Mouse (Mus musculus) liver, embryonic 14.5 days (tissue): ENCODE measurements around the gene Ccser1. TPM values are rescaled to one million over a fixed set of nuclear protein-coding genes. Genes with fewer than 3 reads are reported as not detected.

ENCODE experiments used
- ATAC-seq: fragments of 200-750 bp; cut with Nextera tagmentation; 2 replicates; pipeline ENCODE4 v1.8.0; 2017; ENCODE audit warnings: moderate number of reproducible peaks, mild to moderate bottlenecking, moderate library complexity; ENCODE audit not compliant: insufficient read depth
- DNase-seq, 3 experiments: peaks; one replicate each; pipeline ENCODE4 v3.0.0-alpha.2; 2012 to 2013; ENCODE audit warnings: low read depth in 3 of 3, low spot score in 3 of 3
- H3K27ac ChIP-seq: fragments of 300-500 bp; sonication (generic); 2 replicates; pipeline ENCODE4 v1.5.1; 2014; ENCODE audit warnings: moderate library complexity, mild to moderate bottlenecking, control low read depth, inconsistent platforms
- H3K27me3 ChIP-seq: fragments of 300-500 bp; sonication (generic); 2 replicates; pipeline ENCODE4 v1.6.1; 2014; ENCODE audit warnings: mild to moderate bottlenecking, low read length, moderate library complexity; ENCODE audit not compliant: control insufficient read depth, insufficient read depth
- H3K36me3 ChIP-seq: fragments of 300-500 bp; sonication (generic); replicated peaks from 2 replicates; pipeline ENCODE4 v1.6.1; 2014; ENCODE audit warnings: low read depth; ENCODE audit not compliant: control insufficient read depth, insufficient read depth
- H3K4me1 ChIP-seq, 2 experiments: fragments of 200-500 bp in 1 of 2; fragments of 300-500 bp in 1 of 2; sonication (generic) in 1 of 2; replicated peaks; 2 replicates each; pipeline ENCODE4 v1.6.1; 2012 to 2014; ENCODE audit warnings: antibody characterized with exemption in 1 of 2, inconsistent platforms in 1 of 2, low read length in 1 of 2; ENCODE audit not compliant: control insufficient read depth in 2 of 2, insufficient read depth in 2 of 2
- H3K4me2 ChIP-seq: fragments of 300-500 bp; sonication (generic); 2 replicates; pipeline ENCODE4 v1.6.1; 2014; ENCODE audit warnings: low read depth, mild to moderate bottlenecking, control low read depth, moderate library complexity
- H3K4me3 ChIP-seq, 2 experiments: fragments of 200-500 bp in 1 of 2; fragments of 300-500 bp in 1 of 2; sonication (generic) in 1 of 2; 2 replicates each; pipeline ENCODE4 v1.5.1; 2012 to 2014; ENCODE audit warnings: low read depth in 2 of 2, low read length in 2 of 2, mild to moderate bottlenecking in 2 of 2, control low read depth in 1 of 2, inconsistent platforms in 1 of 2, moderate library complexity in 1 of 2; ENCODE audit not compliant: insufficient read depth in 1 of 2
- H3K9ac ChIP-seq: fragments of 300-500 bp; sonication (generic); replicated peaks from 2 replicates; pipeline ENCODE4 v1.6.1; 2014; ENCODE audit warnings: mild to moderate bottlenecking, control low read depth, moderate library complexity
- H3K9me3 ChIP-seq: fragments of 300-500 bp; sonication (generic); 2 replicates; pipeline ENCODE4 v1.6.1; 2016; ENCODE audit warnings: low read length, mixed read lengths; ENCODE audit not compliant: control insufficient read depth
- CTCF ChIP-seq: IDR thresholded peaks from 2 replicates; pipeline ENCODE4 v1.5.1; 2016; ENCODE audit warnings: antibody characterized with exemption, low read depth, control low read depth
- EP300 ChIP-seq: IDR thresholded peaks from 2 replicates; pipeline ENCODE4 v1.6.1; 2016; ENCODE audit warnings: antibody characterized with exemption, low read depth
- WGBS: fragments of 180-500 bp; shearing (Covaris S2); extraction: QIAGEN DNeasy Blood & Tissue Kit; methylation state at CpG from one replicate; pipeline ENCODE4 v1.1.7; 2014; ENCODE audit not compliant: insufficient replicate concordance; 5-methylcytosine and 5-hydroxymethylcytosine counted together
- polyA plus RNA-seq, 2 experiments: library from polyadenylated mRNA; depleted of rRNA in 1 of 2; stranded (reverse) in 1 of 2; unstranded in 1 of 2; fragments of >200 nt; fragmentation: Nextera tagmentation in 1 of 2; extraction: Ambion mirVana in 1 of 2; gene quantifications; 2 replicates each; pipeline versions ENCODE4 v1.2.1 to v1.2.3; 2012 to 2014

The Ccser1 gene
- polyA plus RNA-seq, 2 experiments = 0.09 TPM

- H3K4me1 ChIP-seq = no peaks in the 10 kb centered on the region
- no peaks in the 10 kb centered on the region for H3K9me3 ChIP-seq
- no peak overlapping the region for H3K27ac ChIP-seq
- DNase-seq (no peak), ATAC-seq (no peak)
- TF ChIP-seq EP300 = no peak
- TF ChIP-seq CTCF = no peak
- H3K9ac ChIP-seq = no peak overlapping the region
- no peaks in the 10 kb centered on the region for H3K36me3 ChIP-seq
- H3K27me3 ChIP-seq = no peaks in the 10 kb centered on the region
- H3K4me3 ChIP-seq = no peak overlapping the region
- 58% methylated on average over 7 of the region's 7 CpGs for WGBS
- H3K4me2 ChIP-seq = no peak overlapping the region
Observed at GRCm38 (mm10) chr6:61279506-61279905, 99.4 kb downstream of the Ccser1 start.

GRCm38 (mm10) chr6:61292927-61293326, 112.8 kb downstream of the Ccser1 start:
- DNase-seq = no peak
- Histone ChIP-seq H3K4me3 (no peak overlapping the region), H3K9me3 (no peaks in the 10 kb centered on the region), H3K4me2 (no peak overlapping the region), H3K27ac (no peak overlapping the region), H3K9ac (no peak overlapping the region), H3K27me3 (no peaks in the 10 kb centered on the region), H3K4me1 (no peaks in the 10 kb centered on the region), H3K36me3 (no peaks in the 10 kb centered on the region)
- no peak for ATAC-seq
- 10% methylated on average over 3 of the region's 3 CpGs for WGBS
- no peak for TF ChIP-seq EP300
- TF ChIP-seq CTCF = no peak

- no peak for DNase-seq
- Histone ChIP-seq H3K9ac (no peak overlapping the region), H3K27ac (no peak overlapping the region), H3K36me3 (no peaks in the 10 kb centered on the region), H3K27me3 (no peaks in the 10 kb centered on the region), H3K4me1 (no peaks in the 10 kb centered on the region), H3K4me3 (no peak overlapping the region), H3K4me2 (no peak overlapping the region), H3K9me3 (no peaks in the 10 kb centered on the region)
- no peak for TF ChIP-seq EP300
- no peak for TF ChIP-seq CTCF
- 39% methylated on average over 4 of the region's 4 CpGs for WGBS
- ATAC-seq = no peak
Observed at GRCm38 (mm10) chr6:61295535-61295934, 115.4 kb downstream of the Ccser1 start.

- Histone ChIP-seq H3K4me2 (no peak overlapping the region), H3K27ac (no peak overlapping the region), H3K9me3 (no peaks in the 10 kb centered on the region), H3K36me3 (no peaks in the 10 kb centered on the region), H3K4me3 (no peak overlapping the region), H3K9ac (no peak overlapping the region), H3K27me3 (no peaks in the 10 kb centered on the region), H3K4me1 (no peaks in the 10 kb centered on the region)
- DNase-seq (no peak), ATAC-seq (no peak)
- TF ChIP-seq EP300 (no peak), CTCF (no peak)
- 67% methylated on average over 6 of the region's 6 CpGs for WGBS
Observed at GRCm38 (mm10) chr6:61296188-61297037, 116.3 kb downstream of the Ccser1 start.

GRCm38 (mm10) chr6:61300441-61300840, 120.3 kb downstream of the Ccser1 start:
- H3K4me1 ChIP-seq = no peaks in the 10 kb centered on the region
- H3K4me3 ChIP-seq = no peak overlapping the region
- no peak overlapping the region for H3K4me2 ChIP-seq
- DNase-seq = no peak
- H3K27ac ChIP-seq = no peak overlapping the region
- no peak for TF ChIP-seq EP300
- no peak for TF ChIP-seq CTCF
- WGBS = 72% methylated on average over 4 of the region's 4 CpGs
- H3K27me3 ChIP-seq = no peaks in the 10 kb centered on the region
- H3K9ac ChIP-seq = no peak overlapping the region
- no peaks in the 10 kb centered on the region for H3K36me3 ChIP-seq
- no peak for ATAC-seq
- no peaks in the 10 kb centered on the region for H3K9me3 ChIP-seq
